Mouse (Mus musculus) brain, adult 2 months (tissue): ENCODE measurements around the gene Gm3409.
"Not testable (repeated sequence)": the region's sequence is repeated elsewhere in the genome, so short reads cannot be mapped to it uniquely, and the experiment has no call there.

Experiments
- DNase-seq: peaks from one replicate; pipeline ENCODE4 v3.0.0; 2011; ENCODE audit warnings: low read depth, low spot score

Gm3409 gene

GRCm38 (mm10) chr5:146537347-146537746 is at the start of gene Gm3409:
TSS of gene Gm3409 (plus strand) at chr5:146537647.
- DNase-seq, result not testable (repeated sequence)

- peak; percentile 31 for DNase-seq
Measured at GRCm38 (mm10) chr5:146488959-146489358, 48.5 kb upstream of the Gm3409 start.

GRCm38 (mm10) chr5:146491063-146491462 is 46.4 kb upstream of the Gm3409 start, which contains the start of gene Gm6370:
TSS of gene Gm6370 (plus strand) at chr5:146491363.
- DNase-seq, result not testable (repeated sequence)

GRCm38 (mm10) chr5:146502099-146502498 is 35.3 kb upstream of the Gm3409 start, which contains the start of gene 4930449I24Rik:
TSS of gene 4930449I24Rik (plus strand) at chr5:146502399.
- DNase-seq, result not testable (repeated sequence)

GRCm38 (mm10) chr5:146513823-146514222 is 23.6 kb upstream of the Gm3409 start, which contains the start of gene Gm3402:
TSS of gene Gm3402 (plus strand) at chr5:146514123.
- not testable (repeated sequence) for DNase-seq

- DNase-seq, result not testable (repeated sequence)
Measured at GRCm38 (mm10) chr5:146525501-146525900, 11.9 kb upstream of the Gm3409 start, which contains the start of gene Gm3404. TSS of gene Gm3404 (plus strand) at chr5:146525801.

GRCm38 (mm10) chr5:146555836-146556235 is 18.4 kb downstream of the Gm3409 start, which contains the start of gene Gm3415:
TSS of gene Gm3415 (plus strand) at chr5:146556136.
- DNase-seq, result not testable (repeated sequence)

GRCm38 (mm10) chr5:146564259-146564658 is 26.8 kb downstream of the Gm3409 start:
- DNase-seq, result no peak

- no peak for DNase-seq
Measured at GRCm38 (mm10) chr5:146567054-146567453, 29.6 kb downstream of the Gm3409 start.

GRCm38 (mm10) chr5:146570179-146570578 is 32.7 kb downstream of the Gm3409 start:
- DNase-seq, result not testable (repeated sequence)

GRCm38 (mm10) chr5:146571830-146572734 is 34.6 kb downstream of the Gm3409 start:
- peak; percentile 74 for DNase-seq

- not testable (repeated sequence) for DNase-seq
Measured at GRCm38 (mm10) chr5:146572735-146573042, 35.2 kb downstream of the Gm3409 start.

- DNase-seq, result no peak
Measured at GRCm38 (mm10) chr5:146576668-146577067, 39.2 kb downstream of the Gm3409 start.

GRCm38 (mm10) chr5:146584156-146584477 is 46.7 kb downstream of the Gm3409 start:
- DNase-seq, result peak; percentile 48

GRCm38 (mm10) chr5:146584478-146585306 is 47.2 kb downstream of the Gm3409 start, which contains the start of gene Gpr12:
TSS of gene Gpr12 (minus strand) at chr5:146585239.
- peak; percentile 66 for DNase-seq

- DNase-seq, result no peak
Measured at GRCm38 (mm10) chr5:146585307-146585651, 47.8 kb downstream of the Gm3409 start.

GRCm38 (mm10) chr5:146586357-146587070 is 49.1 kb downstream of the Gm3409 start:
- no peak for DNase-seq
